Mouse (Mus musculus) E14TG2a.4 (cell line): ENCODE measurements around the gene Myo10.

Experiments
- H3K27me3 ChIP-seq: 2 replicates; pipeline ENCODE4 v1.6.1; 2014; ENCODE audit warnings: low read length, control low read depth; ENCODE audit not compliant: insufficient read depth
- H3K36me3 ChIP-seq: 2 replicates; pipeline ENCODE4 v1.6.1; 2014; ENCODE audit warnings: low read length, control low read depth; ENCODE audit not compliant: insufficient read depth
- H3K4me1 ChIP-seq: replicated peaks from 2 replicates; pipeline ENCODE4 v1.6.1; 2014; ENCODE audit warnings: low read depth, low read length, control low read depth
- H3K4me3 ChIP-seq: replicated peaks from 2 replicates; pipeline ENCODE4 v1.5.1; 2014; ENCODE audit warnings: mild to moderate bottlenecking, low read length
- H3K9me3 ChIP-seq: 2 replicates; pipeline ENCODE4 v1.6.1; 2014; ENCODE audit warnings: low read length, control low read depth
- CTCF ChIP-seq: conservative IDR thresholded peaks from 2 replicates; pipeline ENCODE4 v1.5.1; 2014; ENCODE audit warnings: low read length
- NANOG ChIP-seq: IDR thresholded peaks from 2 replicates; pipeline ENCODE4 v1.6.1; 2014; ENCODE audit warnings: borderline replicate concordance, low read length, mixed read lengths
- POU5F1 ChIP-seq: IDR thresholded peaks from 2 replicates; pipeline ENCODE4 v1.6.1; 2014; ENCODE audit warnings: low read length, borderline replicate concordance

The Myo10 gene

GRCm38 (mm10) chr15:25797179-25797578, 174.9 kb downstream of the Myo10 start:
- TF ChIP-seq NANOG = no peak
- no peak for TF ChIP-seq POU5F1
- no peak for TF ChIP-seq CTCF
- Histone ChIP-seq H3K36me3 (peaks cover 96% of the 10 kb centered on the region), H3K27me3 (no peaks in the 10 kb centered on the region), H3K4me3 (no peak overlapping the region), H3K4me1 (peaks cover 29% of the 10 kb centered on the region), H3K9me3 (no peaks in the 10 kb centered on the region)

GRCm38 (mm10) chr15:25797888-25798287, 175.6 kb downstream of the Myo10 start:
- peaks cover 28% of the 10 kb centered on the region for H3K4me1 ChIP-seq
- H3K27me3 ChIP-seq = no peaks in the 10 kb centered on the region
- H3K36me3 ChIP-seq = peaks cover 97% of the 10 kb centered on the region
- no peaks in the 10 kb centered on the region for H3K9me3 ChIP-seq
- no peak for TF ChIP-seq NANOG
- no peak for TF ChIP-seq CTCF
- TF ChIP-seq POU5F1 = no peak
- no peak overlapping the region for H3K4me3 ChIP-seq

- no peak overlapping the region for H3K4me3 ChIP-seq
- TF ChIP-seq POU5F1 = no peak
- no peak for TF ChIP-seq NANOG
- TF ChIP-seq CTCF = no peak
- H3K27me3 ChIP-seq = no peaks in the 10 kb centered on the region
- H3K4me1 ChIP-seq = peaks cover 42% of the 10 kb centered on the region
- no peaks in the 10 kb centered on the region for H3K9me3 ChIP-seq
- peaks cover 99% of the 10 kb centered on the region for H3K36me3 ChIP-seq
Observed at GRCm38 (mm10) chr15:25801726-25802125, 179.4 kb downstream of the Myo10 start.

DNA sequence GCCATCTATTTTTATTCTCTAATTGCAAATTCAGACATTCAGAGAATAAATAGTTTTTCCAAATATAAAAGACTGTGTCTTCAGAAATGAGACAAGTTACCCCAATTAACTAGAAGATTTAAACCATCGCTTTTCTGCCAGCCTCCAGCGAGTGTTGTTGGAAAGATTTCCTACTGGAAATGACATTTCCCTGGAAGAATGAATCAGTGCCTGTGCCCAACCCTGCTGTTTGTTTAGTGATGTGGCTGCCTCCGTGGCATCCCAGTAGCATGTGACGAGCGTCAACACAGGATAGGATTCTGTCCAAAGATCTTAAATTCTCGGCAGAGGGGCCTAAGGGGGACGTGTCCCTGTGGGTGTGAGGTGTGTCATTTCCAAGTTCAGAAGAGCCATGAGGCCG, 179.9 kb downstream of the Myo10 start:
- no peaks in the 10 kb centered on the region for H3K27me3 ChIP-seq
- no peak for TF ChIP-seq CTCF
- no peak for TF ChIP-seq POU5F1
- TF ChIP-seq NANOG = no peak
- no peak overlapping the region for H3K4me3 ChIP-seq
- H3K36me3 ChIP-seq = peaks cover 99% of the 10 kb centered on the region
- peaks cover 47% of the 10 kb centered on the region for H3K4me1 ChIP-seq
- H3K9me3 ChIP-seq = no peaks in the 10 kb centered on the region

DNA sequence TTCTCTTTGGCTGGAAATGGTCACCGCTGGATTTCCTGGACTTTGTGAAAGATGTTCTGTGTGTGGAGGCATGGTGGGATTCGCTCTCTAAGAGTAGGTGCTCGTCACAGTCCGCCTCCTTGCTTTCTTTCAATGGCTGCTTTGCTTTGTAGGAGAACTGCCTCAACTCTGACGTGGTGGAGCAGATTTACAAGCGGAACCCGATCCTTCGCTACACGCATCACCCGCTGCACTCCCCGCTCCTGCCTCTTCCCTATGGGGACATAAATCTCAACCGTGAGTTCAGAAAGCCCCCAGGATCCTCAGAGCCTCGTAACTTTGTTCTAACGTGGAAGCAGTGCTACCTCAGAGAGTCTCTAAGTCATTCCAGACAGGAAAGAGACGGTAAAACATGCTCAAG, 180.8 kb downstream of the Myo10 start:
- H3K27me3 ChIP-seq = no peaks in the 10 kb centered on the region
- no peak overlapping the region for H3K4me3 ChIP-seq
- H3K4me1 ChIP-seq = peaks cover 55% of the 10 kb centered on the region
- peaks cover 99% of the 10 kb centered on the region for H3K36me3 ChIP-seq
- H3K9me3 ChIP-seq = peaks cover 7% of the 10 kb centered on the region; the same call in 1 of the 2 replicates
- TF ChIP-seq CTCF = no peak

- peak overlapping the region; percentile 41; the same call in 1 of the 2 replicates for H3K4me3 ChIP-seq
- H3K4me1 ChIP-seq = peaks cover 75% of the 10 kb centered on the region
- no peak for TF ChIP-seq POU5F1
- peak; percentile 91 for TF ChIP-seq CTCF
- no peaks in the 10 kb centered on the region for H3K27me3 ChIP-seq
- peaks cover 100% of the 10 kb centered on the region for H3K36me3 ChIP-seq
- H3K9me3 ChIP-seq = peaks cover 8% of the 10 kb centered on the region; the same call in 1 of the 2 replicates
Observed at GRCm38 (mm10) chr15:25805336-25806110, 183.2 kb downstream of the Myo10 start.

DNA sequence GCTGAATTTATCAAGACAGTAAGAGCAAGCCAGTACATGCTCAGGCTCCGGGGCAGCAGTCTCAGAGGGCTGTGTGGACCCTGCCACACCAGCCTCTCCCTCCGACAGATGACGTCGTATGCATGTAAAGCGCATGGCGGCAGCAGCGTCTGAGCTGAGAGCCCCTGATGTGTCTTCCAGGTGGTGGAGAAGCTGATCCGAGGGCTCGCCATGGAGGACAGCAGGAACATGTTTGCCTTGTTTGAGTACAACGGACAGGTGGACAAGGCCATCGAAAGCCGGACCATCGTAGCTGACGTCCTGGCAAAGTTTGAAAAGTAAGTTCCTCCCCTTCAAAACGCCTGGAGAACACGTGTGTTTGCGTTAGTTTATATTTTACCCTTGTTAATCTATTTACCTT, 184.0 kb downstream of the Myo10 start:
- H3K9me3 ChIP-seq = peaks cover 12% of the 10 kb centered on the region; the same call in 1 of the 2 replicates
- peaks cover 77% of the 10 kb centered on the region for H3K4me1 ChIP-seq
- no peaks in the 10 kb centered on the region for H3K27me3 ChIP-seq
- H3K36me3 ChIP-seq = peaks cover 100% of the 10 kb centered on the region
- TF ChIP-seq POU5F1 (no peak), NANOG (no peak), CTCF (no peak)
- H3K4me3 ChIP-seq = no peak overlapping the region

DNA sequence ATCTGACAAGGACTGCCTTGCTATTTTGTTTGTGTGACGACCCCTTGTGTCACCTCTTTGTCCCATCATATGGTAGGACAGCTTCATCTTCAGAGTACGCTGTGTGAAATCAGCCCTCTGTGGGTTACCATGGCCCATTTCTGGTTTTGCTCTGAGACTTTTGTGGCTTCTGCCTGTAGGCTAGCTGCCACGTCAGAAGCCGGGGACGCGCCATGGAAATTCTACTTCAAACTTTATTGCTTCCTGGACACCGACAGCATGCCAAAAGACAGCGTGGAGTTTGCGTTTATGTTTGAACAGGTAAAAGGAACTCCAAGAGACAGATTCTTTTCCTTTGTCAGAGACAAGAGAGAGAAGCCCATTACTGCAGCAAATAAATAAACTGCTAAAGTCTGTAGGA, 184.6 kb downstream of the Myo10 start:
- peaks cover 100% of the 10 kb centered on the region for H3K36me3 ChIP-seq
- H3K4me3 ChIP-seq = no peak overlapping the region
- TF ChIP-seq CTCF = no peak
- no peak for TF ChIP-seq NANOG
- TF ChIP-seq POU5F1 = no peak
- H3K27me3 ChIP-seq = no peaks in the 10 kb centered on the region
- H3K9me3 ChIP-seq = peaks cover 14% of the 10 kb centered on the region; the same call in 1 of the 2 replicates
- H3K4me1 ChIP-seq = peaks cover 82% of the 10 kb centered on the region

GRCm38 (mm10) chr15:25808677-25809460, 186.5 kb downstream of the Myo10 start:
- TF ChIP-seq POU5F1 = no peak
- no peaks in the 10 kb centered on the region for H3K27me3 ChIP-seq
- H3K4me3 ChIP-seq = no peak overlapping the region
- H3K4me1 ChIP-seq = peaks cover 85% of the 10 kb centered on the region
- peaks cover 100% of the 10 kb centered on the region for H3K36me3 ChIP-seq
- peaks cover 14% of the 10 kb centered on the region; the same call in 1 of the 2 replicates for H3K9me3 ChIP-seq
